Mouse (Mus musculus): ENCODE measurements around the gene Tceal9.
"Not testable (repeated sequence)": the region's sequence is repeated elsewhere in the genome, so short reads cannot be mapped to it uniquely, and the experiment has no call there.

The Tceal9 gene

GRCm38 (mm10) chrX:136270393-136271111 lies 25.7 kb downstream of the Tceal9 start:
- DNase-seq (ENCODE audit: low read depth), result not testable (repeated sequence)

- no peak for DNase-seq (ENCODE audit: low read depth)
These were observed 29.7 kb downstream of the Tceal9 start for GRCm38 (mm10) chrX:136274542-136274941.

- DNase-seq (ENCODE audit: low read depth), result no peak
These were observed 30.5 kb downstream of the Tceal9 start for GRCm38 (mm10) chrX:136275386-136275785.

GRCm38 (mm10) chrX:136277577-136277976 lies 32.7 kb downstream of the Tceal9 start:
- DNase-seq (ENCODE audit: low read depth), result no peak

- DNase-seq (ENCODE audit: low read depth), result no peak
These were observed 33.5 kb downstream of the Tceal9 start for GRCm38 (mm10) chrX:136278401-136278800.

- no peak for DNase-seq (ENCODE audit: low read depth)
These were observed 34.5 kb downstream of the Tceal9 start for GRCm38 (mm10) chrX:136279410-136279809.

- DNase-seq (ENCODE audit: low read depth), result no peak
These were observed 46.0 kb downstream of the Tceal9 start for GRCm38 (mm10) chrX:136290817-136291281.
